Mouse (Mus musculus) CD4-positive helper T cell, adult 2 months (primary cell): ENCODE measurements around the gene Shisa6.

Source experiments
- DNase-seq: peaks from one replicate; pipeline ENCODE4 v3.0.0-alpha.2; 2012; ENCODE audit warnings: low read depth, missing footprints, low spot score

Gene Shisa6

DNA sequence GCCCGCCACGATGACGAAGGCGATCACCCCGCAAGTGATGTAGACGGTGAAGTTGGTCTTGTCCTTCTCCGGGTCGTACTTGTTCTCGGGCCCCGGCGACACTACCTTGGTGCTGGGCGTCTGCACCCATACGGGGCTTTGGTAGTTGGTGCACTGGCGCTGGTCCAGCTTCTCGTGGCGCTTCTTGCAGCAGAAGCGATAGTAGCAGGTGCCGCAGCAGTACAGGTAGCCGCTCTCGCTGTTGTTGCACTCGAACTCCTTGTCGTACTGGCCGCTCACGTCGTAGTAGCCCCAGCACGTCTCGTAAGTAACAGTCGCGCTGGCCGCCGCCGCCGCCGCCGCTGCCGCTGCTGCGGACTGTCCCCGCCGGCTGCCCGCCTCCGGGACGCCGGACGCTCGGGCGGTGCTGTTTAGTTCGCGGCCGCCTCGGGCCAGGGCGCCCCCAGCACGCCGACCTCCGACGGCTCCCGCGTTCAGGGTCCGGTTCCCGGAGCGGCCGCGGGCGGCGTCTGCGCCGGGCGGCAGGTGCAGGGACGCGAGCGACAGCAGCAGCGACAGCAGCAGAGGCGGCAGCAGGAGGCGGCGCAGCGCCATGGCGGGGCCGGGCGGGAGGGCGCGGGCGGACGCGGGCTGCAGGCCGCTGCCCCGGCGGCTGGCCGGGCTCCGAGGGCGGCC is at the start of gene Shisa6:
Gene Shisa6, minus strand, starts transcription at position 594 of the 675 bp plus-strand sequence.
- DNase-seq, result no peak

DNA sequence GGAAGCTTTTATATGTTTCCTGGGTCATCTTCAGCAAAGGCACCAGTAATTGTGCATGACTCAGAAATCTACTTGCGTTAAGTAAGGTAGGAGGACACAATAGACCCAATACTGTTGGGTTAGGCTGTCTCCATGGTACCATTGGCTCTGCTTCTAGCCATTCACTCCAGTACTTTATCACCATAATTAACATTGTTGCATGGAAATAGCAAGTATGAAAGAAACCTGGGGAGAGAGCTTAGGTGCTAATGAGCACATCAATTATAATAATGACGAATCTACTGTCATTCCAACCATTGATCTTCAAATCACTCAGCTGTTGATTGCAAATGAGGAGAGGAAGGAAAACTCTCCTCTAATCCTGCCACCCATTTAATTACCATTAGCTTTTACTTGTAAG is 48.1 kb upstream of the Shisa6 start:
- no peak for DNase-seq

DNA sequence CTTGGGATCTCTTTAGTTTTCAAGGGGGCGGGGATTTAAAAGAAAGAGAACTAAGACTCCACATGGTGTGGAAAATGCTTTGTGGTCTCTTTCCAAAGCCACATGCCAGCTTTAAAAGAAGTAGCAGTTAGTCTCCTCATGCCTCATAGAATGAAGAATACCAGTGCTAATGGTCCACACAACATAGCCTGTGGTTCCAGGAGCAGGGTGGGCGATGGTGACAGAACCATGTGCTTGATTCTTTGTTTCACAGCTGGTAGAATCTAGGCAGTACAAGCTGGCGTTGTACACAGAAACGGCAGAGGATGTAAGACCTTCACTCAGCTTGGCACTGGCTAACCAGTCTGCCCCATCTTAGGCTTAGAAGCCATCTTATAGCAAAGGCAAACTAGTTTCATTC is 43.3 kb upstream of the Shisa6 start:
- DNase-seq, result no peak

DNA sequence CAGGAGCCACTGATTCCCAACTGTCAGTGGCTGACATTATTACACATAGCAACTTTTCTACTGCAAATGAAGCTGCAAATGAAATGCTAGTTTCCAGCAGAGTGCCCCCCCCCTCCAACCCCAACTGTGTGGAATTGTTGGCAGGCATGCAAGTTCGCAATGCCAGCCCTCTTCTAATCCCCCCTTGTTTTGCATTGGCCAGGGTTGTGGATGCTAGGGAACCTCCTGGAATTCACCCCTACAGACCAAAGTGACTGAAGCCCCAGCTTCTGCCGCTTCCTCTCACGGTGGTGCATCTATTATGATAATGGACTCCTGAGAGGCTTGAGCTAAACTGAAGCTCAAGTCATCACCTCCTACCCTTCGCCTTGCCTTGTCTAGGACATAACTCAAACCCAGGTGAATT is 42.6 kb upstream of the Shisa6 start:
- DNase-seq, result no peak

DNA sequence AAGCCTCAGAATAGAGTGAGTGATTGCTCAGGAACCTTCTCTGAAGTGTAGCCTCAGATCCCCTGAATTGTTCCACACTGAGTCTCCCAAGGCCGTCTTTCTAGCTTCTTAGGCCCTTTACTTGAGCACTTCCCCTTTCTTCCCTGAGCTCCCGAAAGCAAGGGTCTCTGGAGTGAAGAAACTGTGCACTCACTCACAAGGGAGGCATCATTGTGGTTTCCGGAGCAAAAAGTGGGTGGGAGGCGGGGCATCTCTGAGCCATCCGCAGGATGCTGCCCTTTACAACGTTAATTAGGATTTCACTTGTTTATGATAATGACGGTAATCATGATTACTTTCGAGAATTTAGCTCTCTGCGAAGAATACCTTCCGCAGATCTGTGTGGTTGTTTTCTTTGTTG is 41.6 kb upstream of the Shisa6 start:
- peak; percentile 4 for DNase-seq

DNA sequence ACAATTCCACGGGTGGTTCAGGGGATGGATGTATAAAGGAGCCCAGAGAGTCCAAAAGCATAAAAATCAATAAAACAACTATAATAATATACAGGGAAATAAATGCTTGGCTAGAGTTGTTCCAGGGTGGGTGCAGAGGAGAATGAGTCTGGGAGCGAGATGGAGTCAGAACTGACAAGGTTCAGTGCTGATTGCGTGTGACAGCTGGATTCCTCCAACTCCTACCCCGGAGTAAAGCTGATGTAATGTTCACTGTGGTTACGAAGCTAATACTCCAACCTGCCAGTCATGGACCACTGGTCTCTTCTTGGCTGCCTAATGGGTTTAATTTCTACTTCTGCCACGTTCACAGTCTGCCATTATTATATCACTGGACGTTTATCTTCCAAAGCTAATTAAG is 36.5 kb upstream of the Shisa6 start:
- no peak for DNase-seq

DNA sequence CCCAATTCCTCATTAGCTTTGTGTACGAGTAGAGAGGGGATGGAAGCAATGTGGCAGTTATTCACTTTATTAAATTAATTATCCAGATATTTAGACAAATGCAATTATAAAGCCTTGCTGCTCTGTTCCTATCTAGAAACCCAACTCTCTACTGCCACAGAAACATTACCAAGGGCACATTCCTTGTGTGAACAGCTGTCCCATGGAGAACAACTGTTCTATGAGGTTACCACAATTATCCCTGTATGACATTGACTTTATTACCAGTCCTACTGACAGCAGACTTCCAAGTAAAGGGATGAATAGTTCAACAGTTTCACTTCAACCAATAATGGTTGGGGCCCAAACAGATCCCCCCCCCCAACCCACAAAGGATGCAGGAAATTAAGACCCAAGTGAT is 12.1 kb upstream of the Shisa6 start:
- no peak for DNase-seq

DNA sequence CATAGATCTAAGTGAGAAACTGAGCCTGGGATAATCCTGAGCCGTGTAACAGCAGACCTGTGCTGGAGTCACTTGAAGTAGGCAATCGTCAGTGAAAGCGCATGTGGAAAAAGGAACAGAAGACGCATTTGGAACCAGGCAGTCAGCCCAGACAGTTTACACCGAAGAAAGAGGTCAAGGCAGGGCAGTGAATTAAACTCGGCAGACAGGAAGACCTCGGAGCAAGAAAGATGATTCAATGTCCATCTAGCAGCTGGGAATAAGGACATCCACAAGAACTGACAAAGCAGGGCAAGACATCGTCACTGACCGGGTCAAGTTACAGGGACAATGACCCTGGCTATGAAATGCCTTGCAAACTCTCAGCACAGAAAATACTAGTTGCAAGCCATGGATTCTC is 10.1 kb upstream of the Shisa6 start:
- no peak for DNase-seq

DNA sequence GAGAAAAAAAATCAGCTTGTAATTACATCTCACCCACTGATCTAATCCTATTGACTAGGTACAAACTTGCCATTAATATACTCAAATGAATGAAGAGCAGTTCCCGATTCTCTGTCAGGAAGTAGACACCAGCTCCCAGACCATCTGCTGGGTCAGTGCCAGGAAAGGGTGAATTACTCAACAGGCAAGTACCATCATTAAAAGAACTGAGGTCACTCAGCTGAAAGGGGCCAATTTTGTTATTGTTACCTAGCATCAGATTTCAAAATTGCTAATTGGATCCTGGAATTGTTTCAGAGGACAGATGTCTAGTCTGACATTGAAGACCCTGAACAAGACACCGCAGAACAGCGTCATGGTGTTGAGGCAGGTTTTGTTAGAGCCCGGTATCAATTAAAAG is 9.4 kb upstream of the Shisa6 start:
- DNase-seq, result no peak

DNA sequence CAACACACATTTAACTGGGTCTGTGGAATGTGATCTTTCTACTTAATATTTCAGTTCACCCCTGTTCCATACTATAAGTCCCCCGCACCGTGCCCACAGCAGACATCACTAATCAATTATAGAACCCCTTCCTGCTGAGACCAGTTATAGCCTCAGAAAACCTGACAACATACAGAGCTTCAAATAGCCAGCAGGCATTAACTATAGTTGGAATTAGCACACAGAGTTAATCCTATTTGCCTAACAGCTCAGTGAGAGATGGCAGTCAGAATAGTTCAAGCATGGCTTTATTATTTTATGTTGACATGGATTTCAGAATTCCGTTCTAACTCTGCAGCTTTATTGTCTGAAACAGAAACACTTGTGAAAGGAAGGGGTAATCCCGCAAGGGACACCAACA is 8.5 kb upstream of the Shisa6 start:
- DNase-seq, result no peak

DNA sequence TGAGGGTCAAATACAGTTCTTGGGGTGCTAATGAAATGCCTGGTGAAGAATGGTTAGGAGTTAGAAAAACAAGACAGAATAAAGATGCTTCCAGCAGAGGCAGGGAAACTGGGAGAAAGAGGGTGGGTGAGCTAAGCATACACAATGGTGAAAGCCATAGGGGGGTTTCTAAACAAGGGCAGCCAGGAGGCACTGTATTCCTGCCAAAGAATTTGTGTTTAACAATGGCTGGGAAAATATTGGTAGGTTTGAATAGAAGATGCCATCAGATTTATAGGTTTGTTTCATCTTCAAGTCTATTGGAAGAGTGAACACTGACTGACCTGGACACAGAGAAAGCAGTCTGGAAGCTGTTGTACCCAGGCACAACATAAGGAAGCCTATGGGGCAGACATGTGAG is 2.4 kb upstream of the Shisa6 start:
- no peak for DNase-seq

DNA sequence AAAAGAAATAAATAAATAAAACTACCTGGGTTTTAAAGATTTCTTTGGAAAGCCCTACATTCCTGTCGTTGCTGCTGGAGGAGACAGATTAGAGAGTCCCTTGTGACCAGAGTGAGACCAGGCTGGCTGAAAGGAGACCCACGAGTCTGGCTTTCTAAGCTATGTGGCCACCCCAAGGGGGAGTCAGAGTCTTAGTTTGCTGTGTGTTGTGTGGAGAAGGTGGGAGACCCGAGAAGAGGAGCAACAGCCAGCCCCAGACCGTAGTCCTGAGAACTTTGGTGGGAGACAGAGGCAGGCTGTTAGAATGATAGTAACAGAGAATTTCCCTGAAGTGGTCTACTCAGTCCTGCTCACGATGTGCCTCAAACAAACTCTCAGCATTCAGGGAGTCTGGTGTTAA is 1.6 kb upstream of the Shisa6 start:
- DNase-seq, result no peak

DNA sequence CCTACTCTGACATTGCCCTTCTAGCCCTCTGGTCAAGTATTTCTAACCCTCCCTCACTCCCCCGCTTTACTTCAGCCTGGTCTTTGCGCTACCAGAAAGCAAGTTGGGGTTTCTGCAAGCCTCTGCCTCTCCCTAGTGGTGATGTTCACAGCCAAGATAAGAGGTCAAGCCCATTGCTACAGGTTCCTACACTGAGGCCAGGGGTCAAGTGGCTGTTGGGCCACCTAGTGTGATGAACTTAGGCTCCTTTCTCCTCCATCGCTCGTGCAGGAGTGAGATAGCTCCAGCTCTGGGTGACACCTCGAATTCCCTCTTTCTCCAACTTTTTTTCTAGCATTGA is 1.2 kb upstream of the Shisa6 start:
- DNase-seq, result no peak

DNA sequence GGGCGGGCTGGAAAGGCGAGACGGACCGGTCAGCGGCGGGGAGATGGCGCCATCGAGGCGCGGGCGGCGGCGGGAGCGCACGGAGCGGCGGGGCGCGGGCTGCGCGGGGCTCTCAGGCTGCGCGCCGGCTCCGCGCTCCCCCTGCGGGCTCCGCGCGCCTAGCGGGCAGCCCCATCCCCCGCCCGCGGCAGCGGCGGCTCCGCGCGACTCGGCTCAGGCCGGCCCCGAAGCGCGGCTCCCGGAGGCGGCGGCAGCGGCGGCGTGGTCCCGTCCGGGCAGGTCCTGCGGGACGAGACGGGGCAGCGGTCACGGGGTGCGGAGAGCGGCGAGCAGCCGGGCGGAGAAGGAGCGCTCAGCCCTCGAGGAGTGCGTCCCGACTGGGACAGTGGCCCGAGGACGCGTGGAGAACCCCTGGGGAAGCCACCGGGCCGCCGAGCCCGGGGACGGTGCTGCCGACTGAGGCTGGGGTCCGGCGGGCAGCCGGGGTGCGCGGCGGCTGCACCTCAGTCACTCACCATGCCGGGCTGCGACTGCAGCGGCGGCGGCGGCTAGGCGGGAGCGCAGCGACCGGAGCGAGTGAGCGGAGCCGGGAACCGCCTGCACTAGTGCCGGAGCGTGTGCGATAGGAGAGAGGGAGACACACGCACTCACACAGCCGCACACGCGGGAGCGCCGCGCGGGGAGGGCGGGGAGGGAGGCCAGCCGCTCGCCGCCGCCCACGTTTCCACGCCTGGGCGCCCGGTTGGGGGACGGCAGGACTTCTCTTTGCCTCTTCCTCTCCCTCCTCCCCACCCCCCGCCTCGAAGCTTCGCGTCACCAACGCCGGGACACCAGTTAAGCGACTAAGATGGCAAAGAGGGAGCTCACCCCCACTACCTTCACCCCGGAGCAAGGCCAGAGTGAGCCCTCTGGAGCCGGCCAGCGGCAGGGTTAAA is 549 bp upstream of the Shisa6 start:
- no peak for DNase-seq

DNA sequence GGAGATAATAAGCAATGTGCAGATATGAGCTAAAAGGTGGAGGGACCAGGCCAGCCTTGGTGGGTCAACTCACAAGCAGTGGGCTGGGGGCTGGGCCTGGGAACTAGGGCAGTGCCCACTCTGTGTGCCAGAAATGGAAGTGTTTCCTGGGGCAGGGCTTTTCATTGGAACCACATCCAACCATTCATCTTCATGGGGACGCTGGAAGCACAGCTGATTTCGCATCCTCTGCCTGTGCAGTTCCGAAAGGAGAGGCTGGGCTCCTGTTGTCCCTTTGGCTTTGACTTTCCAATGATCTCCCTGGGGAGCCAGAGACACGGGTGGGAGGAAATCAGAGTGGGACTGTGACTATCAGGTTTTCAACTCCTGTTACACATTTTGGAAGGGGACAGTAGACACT is 1.5 kb downstream of the Shisa6 start:
- DNase-seq, result no peak

DNA sequence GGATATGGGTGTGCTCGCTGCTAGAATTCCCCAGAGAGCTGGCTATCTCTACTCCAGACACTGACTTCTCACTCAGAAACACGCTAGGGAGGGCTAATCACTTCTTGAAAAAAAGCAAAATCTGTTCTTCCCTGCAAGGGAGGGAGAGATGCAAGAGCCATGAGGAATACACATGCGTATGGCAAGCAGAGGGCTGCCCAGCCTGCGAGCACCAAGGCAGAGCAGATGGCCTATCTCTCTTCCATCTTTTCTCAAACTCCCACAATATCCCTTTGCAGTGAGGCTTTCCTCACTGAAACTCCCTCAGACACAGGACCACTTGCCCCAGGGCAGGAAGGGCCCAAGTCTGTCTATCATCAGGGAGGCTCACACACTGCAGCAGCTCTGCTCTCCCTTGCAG is 3.4 kb downstream of the Shisa6 start:
- DNase-seq, result no peak

DNA sequence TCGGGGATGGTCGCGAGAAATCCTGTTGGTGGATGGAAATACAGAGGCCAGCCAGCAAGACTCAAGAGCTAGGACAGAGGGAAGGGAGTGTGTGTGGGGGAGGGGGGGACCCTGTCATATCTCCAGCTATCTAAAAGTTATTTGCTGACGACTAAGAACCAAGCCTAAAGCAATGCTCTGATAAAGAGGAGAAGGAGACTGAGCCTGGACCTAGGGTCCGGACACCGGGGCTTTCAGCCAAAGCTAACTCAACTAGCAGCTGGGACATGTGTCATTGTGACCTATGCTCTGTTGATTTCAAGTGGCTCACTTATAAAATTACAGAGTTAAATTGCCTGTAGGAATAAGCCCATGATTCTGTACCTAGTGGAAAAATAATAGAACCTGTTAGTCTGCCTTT is 6.4 kb downstream of the Shisa6 start:
- DNase-seq, result no peak

DNA sequence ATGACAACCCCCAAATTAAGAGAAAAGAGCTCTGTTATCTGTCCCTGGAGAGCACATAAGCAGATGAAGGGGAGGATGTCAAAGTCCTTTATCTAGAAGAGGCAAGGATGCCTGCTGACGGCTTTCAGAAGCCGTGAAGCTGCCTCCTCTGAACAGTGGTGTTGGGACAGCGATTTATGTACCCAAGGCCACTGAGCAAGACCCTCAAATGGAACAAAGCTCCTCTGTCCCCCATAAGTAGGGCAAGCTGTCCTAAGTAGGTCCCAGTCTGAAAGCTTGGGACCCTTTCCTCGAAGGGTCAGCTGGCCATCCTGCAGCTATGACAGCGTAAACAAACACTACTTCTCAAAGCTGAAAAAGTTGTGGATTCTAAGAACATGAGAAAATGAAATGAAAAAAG is 11.4 kb downstream of the Shisa6 start:
- DNase-seq, result no peak

DNA sequence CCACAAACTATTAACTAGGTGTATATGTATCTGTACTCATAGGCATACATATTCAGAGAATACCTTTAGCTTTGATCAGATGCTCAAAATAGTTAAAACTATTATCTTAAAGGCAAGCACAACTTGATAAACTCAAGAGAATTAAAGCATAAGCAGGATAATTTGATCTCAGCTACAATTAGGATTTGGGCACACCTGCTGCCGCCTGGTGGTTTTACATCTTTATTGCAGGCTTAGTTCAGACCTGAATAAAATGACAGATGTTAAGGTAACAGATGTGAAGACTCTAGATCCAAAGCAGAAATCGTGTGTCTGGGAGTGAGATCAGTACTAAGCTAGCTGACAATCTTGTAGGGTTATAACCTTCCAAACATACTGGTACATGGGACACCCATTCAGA is 24.8 kb downstream of the Shisa6 start:
- DNase-seq, result no peak

DNA sequence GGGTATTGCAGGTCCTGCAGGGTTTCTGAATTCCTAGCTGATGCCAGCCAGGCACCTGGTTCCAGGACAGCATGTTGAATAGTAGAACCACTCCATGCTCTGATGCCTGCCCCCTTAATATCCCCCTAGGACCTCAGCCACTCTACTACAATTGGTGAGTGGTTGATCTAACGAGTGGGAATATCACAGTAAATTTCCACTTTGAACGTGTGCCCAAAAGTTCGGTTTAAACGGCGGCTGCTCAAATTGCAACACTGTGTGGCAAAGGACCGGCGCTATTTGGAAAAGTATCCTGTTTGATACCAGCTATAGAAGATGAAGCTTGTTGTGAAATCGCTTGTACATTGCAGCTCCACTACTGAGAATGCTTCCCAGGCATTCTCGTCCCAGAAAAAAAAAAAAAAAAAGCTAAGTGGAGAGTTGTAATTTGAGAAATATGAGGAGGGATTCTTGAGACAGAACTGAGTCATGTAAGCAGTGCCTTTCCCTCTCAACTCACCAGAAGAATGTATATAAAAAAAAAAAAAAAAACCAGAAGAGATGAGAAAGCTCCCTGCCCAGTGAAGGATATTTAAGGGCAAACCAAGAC is 26.8 kb downstream of the Shisa6 start:
- DNase-seq, result no peak

DNA sequence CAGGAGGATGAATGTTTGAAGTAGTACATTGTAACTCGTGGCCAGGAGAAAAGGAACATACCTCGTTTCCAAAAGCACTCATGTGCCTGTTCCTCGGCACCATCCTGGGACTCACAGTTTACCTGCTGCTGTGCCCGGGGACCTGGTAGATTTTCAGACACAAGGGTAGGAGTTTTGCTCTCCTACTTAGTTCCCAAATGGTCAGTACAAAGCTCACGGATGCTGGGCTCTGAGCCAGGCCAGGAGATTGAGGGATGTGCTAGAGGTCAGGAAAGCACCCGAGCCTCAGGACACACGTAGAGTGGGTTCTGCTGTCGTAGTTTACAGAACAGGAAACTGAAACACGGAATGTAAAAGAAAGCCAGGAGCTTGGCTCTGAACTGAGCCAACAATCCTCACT is 29.5 kb downstream of the Shisa6 start:
- DNase-seq, result no peak

DNA sequence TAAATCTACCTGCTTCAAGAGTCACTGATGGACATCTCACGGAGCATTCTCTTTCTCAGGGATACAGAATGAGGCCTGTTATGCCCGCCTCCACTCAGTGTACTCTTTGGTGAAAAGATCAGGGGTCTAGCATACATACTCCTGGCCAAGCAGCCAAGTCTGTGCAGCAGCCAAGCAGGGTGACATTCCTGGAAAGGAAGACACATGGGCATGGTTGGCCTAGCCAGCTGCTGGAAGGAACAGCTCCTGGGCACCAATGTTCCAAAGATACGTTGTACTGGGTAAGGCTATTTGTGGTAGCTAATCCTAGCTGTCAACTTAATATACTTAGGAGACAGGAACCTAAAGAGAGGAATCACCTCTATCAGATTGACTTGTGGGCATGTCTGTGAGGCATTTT is 31.4 kb downstream of the Shisa6 start:
- DNase-seq, result no peak

DNA sequence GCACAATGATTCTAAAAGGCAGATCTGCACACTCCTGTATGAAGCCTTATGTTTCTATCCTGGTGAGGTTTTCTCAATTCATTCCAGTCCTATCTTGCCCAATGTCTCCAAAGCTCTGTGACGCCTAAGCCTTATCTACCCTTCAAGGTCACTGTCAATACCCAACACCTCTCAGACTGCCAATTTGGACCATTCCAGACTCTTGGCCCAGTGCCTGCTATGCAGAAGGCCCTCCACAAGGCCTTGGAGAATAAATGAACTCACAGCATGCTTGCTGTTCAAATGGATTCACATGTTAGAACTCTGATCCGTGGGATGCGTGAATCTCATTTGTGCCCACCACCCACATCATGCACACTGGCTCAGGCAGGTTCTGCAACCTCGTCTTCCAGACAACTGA is 38.0 kb downstream of the Shisa6 start:
- no peak for DNase-seq
